Mouse (Mus musculus): Measurements from ENCODE around the gene Psen2. TPM values are rescaled to one million over a fixed set of nuclear protein-coding genes. Genes with fewer than 3 reads are reported as not detected.
A peak's percentile ranks its signal among the peaks of the same experiment; 100 is the strongest.

Gene Psen2
- polyA plus RNA-seq, 1 experiment, result 0.46 TPM

DNA sequence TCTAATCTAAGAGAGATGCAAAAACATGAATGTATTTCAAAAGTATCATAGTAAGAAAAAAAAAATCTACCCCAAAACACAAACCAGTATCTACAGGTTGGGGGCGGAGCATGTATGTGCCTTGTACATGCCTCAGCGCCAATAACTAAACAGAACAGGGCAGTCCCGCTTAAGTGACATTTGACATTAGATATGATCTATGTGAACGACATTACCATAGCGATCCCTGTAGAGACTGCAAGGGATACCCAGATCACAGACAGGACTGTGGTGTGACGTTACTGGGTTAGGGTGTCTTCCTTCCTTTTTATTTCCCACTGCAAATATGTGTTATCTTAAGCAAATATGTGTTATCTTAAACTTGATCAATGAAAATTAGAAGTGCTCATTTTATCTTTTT, 1.2 kb upstream of the Psen2 start:
- Histone ChIP-seq H3K4me1 (ENCODE audit: control insufficient read depth) (peaks cover 65% of the 10 kb centered on the region), H3K36me3 (ENCODE audit: control insufficient read depth) (no peaks in the 10 kb centered on the region), H3K27me3 (ENCODE audit: control insufficient read depth) (peaks cover 15% of the 10 kb centered on the region), H3K4me3 (replicated peaks) (no peak overlapping the region), H3K9me3 (ENCODE audit: control insufficient read depth, low read length) (no peaks in the 10 kb centered on the region)
- no peak for TF ChIP-seq TAL1 (IDR thresholded peaks at IDR 0.05; ENCODE audit: low read length)
- TF ChIP-seq GATA1 (IDR thresholded peaks at IDR 0.05; ENCODE audit: low read length), result no peak

DNA sequence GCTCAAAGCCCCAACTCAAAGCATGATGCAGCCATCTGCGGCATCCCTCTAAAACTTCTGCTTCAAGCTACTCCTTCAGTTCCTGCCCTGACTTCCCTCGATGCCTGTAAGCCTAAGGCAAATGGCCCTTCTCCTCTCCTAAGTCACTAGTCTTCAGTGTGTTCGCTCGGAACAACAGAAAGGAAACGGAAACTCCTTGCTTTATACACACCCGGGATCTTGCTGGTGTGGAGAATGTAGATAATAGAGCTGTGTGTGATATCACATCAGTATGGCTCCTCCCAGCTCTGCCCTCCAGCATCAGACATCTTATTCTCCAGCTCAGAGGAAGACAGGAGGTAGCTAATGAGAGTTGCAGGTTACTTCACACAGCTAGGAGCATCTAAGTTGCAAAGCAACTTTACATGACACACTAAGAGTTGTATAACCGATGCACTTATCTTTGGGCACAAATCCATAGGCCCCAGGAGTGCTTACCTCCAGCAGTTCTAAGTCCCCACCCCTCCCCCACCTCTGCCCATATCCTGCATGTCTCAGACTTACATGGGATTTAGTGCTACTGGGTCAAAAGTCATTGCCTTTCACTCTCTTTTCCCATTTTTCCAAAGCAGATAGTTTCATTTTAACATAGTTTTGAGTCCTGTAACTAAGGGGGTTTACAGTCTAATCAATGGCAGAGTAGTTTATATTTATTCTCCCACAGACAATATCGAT, 1.2 kb downstream of the Psen2 start:
- no peaks in the 10 kb centered on the region for H3K9me3 ChIP-seq (ENCODE audit: control insufficient read depth, low read length)
- H3K4me3 ChIP-seq (replicated peaks), result peak overlapping the region; percentile 57
- TF ChIP-seq GATA1 (IDR thresholded peaks at IDR 0.05; ENCODE audit: low read length) (peak; percentile 48), TAL1 (IDR thresholded peaks at IDR 0.05; ENCODE audit: low read length) (0 out of 3 replicates have a peak, but pooled peaks have one; percentile 36)
- no peaks in the 10 kb centered on the region; the same call in 1 of the 2 replicates for H3K36me3 ChIP-seq (ENCODE audit: control insufficient read depth)
- H3K4me1 ChIP-seq (ENCODE audit: control insufficient read depth), result peaks cover 78% of the 10 kb centered on the region
- peaks cover 7% of the 10 kb centered on the region for H3K27me3 ChIP-seq (ENCODE audit: control insufficient read depth)

DNA sequence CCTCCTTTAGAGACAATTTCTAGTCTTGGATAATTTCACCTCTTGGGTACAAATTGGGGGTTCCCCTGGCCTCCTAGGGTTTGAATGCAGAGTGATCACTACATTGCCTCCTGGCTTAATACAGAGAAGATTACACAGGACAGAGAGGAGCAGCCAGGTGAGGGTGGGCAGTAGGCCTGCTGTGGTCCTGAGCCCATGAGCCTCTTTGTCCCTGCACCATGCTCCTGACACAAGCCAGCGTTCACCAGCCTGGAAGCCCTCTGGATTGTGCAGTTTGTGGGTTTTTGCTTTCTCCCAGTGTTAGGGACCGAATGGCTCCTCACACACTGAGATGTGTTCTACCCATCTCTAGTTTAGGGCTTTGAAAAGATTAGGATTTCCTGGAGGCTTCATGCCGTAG, 1.8 kb downstream of the Psen2 start:
- no peaks in the 10 kb centered on the region for H3K9me3 ChIP-seq (ENCODE audit: control insufficient read depth, low read length)
- H3K4me1 ChIP-seq (ENCODE audit: control insufficient read depth), result peaks cover 84% of the 10 kb centered on the region
- H3K4me3 ChIP-seq (replicated peaks), result peak overlapping the region; percentile 57
- peaks cover 2% of the 10 kb centered on the region; the same call in 1 of the 2 replicates for H3K27me3 ChIP-seq (ENCODE audit: control insufficient read depth)
- TF ChIP-seq TAL1 (IDR thresholded peaks at IDR 0.05; ENCODE audit: low read length) (no peak), GATA1 (IDR thresholded peaks at IDR 0.05; ENCODE audit: low read length) (no peak)
- H3K36me3 ChIP-seq (ENCODE audit: control insufficient read depth), result no peaks in the 10 kb centered on the region; the same call in 1 of the 2 replicates

DNA sequence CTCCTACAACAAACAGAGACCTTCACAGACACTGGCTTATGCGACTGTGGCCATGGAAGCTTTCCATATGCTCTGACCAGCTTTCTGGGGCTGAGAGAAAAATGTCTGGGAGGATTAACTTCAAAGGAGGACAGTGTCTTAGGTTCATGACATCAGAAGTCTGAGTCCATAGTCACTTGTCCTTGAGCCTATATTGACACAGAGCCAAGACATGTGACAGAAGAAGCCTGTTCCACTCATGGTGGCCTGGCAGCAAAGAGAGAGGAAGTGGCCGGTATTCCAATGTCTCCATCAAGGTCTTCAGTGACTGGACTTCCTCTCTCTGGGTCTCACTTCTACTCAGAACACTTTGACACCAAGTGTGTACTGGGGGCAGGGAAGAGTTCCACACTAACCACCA, 2.4 kb downstream of the Psen2 start:
- peaks cover 89% of the 10 kb centered on the region for H3K4me1 ChIP-seq (ENCODE audit: control insufficient read depth)
- H3K27me3 ChIP-seq (ENCODE audit: control insufficient read depth), result no peaks in the 10 kb centered on the region; the same call in 1 of the 2 replicates
- no peaks in the 10 kb centered on the region for H3K9me3 ChIP-seq (ENCODE audit: control insufficient read depth, low read length)
- no peaks in the 10 kb centered on the region; the same call in 1 of the 2 replicates for H3K36me3 ChIP-seq (ENCODE audit: control insufficient read depth)
- TF ChIP-seq TAL1 (IDR thresholded peaks at IDR 0.05; ENCODE audit: low read length), result no peak
- no peak for TF ChIP-seq GATA1 (IDR thresholded peaks at IDR 0.05; ENCODE audit: low read length)
- no peak overlapping the region for H3K4me3 ChIP-seq (replicated peaks)

DNA sequence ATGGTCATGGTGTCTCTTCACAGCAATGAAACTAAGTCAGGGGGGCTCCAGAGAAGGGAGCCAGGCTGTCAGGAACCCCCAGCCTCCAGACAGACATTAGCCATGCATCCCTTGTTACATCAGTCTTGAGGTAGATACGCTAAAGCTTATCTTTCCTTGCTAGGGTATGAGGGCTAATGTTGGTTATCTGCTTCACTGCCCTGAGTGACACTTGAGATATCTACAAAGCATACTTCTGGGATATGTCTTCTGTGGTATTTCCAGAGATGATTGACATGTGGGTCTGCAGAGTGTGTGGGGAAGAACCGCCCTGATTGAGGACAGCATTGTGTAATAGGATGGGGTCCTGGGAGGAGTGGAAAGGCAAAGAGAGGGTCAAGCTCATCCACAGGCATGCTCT, 3.5 kb downstream of the Psen2 start:
- Histone ChIP-seq H3K4me1 (ENCODE audit: control insufficient read depth) (peaks cover 91% of the 10 kb centered on the region), H3K27me3 (ENCODE audit: control insufficient read depth) (no peaks in the 10 kb centered on the region), H3K4me3 (replicated peaks) (no peak overlapping the region), H3K36me3 (ENCODE audit: control insufficient read depth) (no peaks in the 10 kb centered on the region; the same call in 1 of the 2 replicates), H3K9me3 (ENCODE audit: control insufficient read depth, low read length) (no peaks in the 10 kb centered on the region)
- TF ChIP-seq TAL1 (IDR thresholded peaks at IDR 0.05; ENCODE audit: low read length) (no peak), GATA1 (IDR thresholded peaks at IDR 0.05; ENCODE audit: low read length) (no peak)

DNA sequence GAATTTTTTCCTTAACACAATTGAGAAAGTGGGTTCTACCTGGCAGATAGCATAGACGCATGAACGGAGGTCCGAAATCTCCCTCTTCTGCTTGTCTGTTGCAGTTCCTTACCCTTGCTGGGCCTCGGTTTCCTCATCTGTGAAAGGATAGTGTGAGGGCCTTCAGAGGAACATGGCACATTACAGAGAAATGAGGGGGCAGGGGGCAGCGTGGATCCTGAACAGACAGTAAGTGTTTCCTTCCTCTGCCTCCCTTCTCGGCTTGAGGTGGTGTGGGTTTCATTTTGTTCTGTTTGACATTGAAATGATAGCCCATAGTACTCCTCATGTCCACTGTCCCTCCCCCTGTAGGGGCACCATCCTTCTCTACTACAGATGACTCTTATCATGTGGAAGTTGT, 5.8 kb downstream of the Psen2 start:
- Histone ChIP-seq H3K4me1 (ENCODE audit: control insufficient read depth) (peaks cover 89% of the 10 kb centered on the region), H3K4me3 (replicated peaks) (no peak overlapping the region), H3K36me3 (ENCODE audit: control insufficient read depth) (no peaks in the 10 kb centered on the region; the same call in 1 of the 2 replicates), H3K27me3 (ENCODE audit: control insufficient read depth) (no peaks in the 10 kb centered on the region), H3K9me3 (ENCODE audit: control insufficient read depth, low read length) (no peaks in the 10 kb centered on the region)
- TF ChIP-seq GATA1 (IDR thresholded peaks at IDR 0.05; ENCODE audit: low read length) (no peak), TAL1 (IDR thresholded peaks at IDR 0.05; ENCODE audit: low read length) (no peak)

DNA sequence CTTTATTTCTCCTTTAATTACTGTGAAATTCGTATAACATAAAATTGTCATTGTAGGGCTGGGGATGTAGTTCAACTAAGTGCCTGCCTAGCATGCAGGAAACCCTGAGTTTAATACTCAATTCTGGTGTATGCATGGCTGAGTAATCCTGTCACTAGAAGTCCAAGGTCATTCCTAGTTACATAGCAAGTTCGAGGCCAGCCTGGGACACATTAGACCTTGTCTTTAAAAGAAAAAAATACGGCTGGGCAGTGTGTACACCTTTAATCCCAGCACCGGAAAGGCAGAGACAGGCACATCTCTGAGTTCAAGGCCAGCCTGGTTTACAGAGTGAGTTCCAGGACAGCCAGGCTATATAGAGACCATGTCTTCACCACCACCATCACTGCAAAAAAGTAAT, 6.4 kb downstream of the Psen2 start:
- peak overlapping the region; percentile 71 for H3K4me3 ChIP-seq (replicated peaks)
- no peak for TF ChIP-seq GATA1 (IDR thresholded peaks at IDR 0.05; ENCODE audit: low read length)
- TF ChIP-seq TAL1 (IDR thresholded peaks at IDR 0.05; ENCODE audit: low read length), result no peak
- H3K27me3 ChIP-seq (ENCODE audit: control insufficient read depth), result no peaks in the 10 kb centered on the region
- no peaks in the 10 kb centered on the region; the same call in 1 of the 2 replicates for H3K36me3 ChIP-seq (ENCODE audit: control insufficient read depth)
- no peaks in the 10 kb centered on the region for H3K9me3 ChIP-seq (ENCODE audit: control insufficient read depth, low read length)
- peaks cover 89% of the 10 kb centered on the region for H3K4me1 ChIP-seq (ENCODE audit: control insufficient read depth)

DNA sequence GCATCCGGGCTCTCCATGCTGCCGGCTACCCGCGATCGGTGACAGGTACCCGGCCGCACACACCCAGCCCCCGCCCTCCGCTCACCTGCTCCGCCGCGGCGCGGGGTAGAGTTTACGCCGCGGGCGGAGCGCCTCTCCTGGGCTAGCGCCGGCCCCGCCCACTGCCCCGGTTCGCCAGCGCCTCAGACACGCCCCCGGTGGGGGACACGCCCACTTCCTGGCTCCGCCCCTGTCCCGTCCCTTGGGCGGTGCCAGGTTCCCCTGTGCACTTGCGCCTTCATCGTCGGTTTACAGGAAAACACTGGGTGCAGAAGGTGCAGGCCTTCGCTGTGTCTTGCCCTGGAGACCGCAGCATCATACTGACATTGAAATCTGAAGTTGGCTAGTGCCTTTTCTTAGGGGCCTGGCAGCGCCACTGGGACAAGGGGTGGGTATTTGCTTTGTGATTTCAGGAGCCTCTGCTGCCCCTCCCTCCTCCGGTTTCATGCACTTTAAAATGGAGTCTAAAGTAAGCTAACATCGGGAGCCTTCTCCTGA, 7.0 kb downstream of the Psen2 start:
- Histone ChIP-seq H3K4me3 (replicated peaks) (peak overlapping the region; percentile 71), H3K27me3 (ENCODE audit: control insufficient read depth) (no peaks in the 10 kb centered on the region), H3K4me1 (ENCODE audit: control insufficient read depth) (peaks cover 89% of the 10 kb centered on the region), H3K36me3 (ENCODE audit: control insufficient read depth) (no peaks in the 10 kb centered on the region; the same call in 1 of the 2 replicates), H3K9me3 (ENCODE audit: control insufficient read depth, low read length) (no peaks in the 10 kb centered on the region)
- TF ChIP-seq TAL1 (IDR thresholded peaks at IDR 0.05; ENCODE audit: low read length) (no peak), GATA1 (IDR thresholded peaks at IDR 0.05; ENCODE audit: low read length) (no peak)

DNA sequence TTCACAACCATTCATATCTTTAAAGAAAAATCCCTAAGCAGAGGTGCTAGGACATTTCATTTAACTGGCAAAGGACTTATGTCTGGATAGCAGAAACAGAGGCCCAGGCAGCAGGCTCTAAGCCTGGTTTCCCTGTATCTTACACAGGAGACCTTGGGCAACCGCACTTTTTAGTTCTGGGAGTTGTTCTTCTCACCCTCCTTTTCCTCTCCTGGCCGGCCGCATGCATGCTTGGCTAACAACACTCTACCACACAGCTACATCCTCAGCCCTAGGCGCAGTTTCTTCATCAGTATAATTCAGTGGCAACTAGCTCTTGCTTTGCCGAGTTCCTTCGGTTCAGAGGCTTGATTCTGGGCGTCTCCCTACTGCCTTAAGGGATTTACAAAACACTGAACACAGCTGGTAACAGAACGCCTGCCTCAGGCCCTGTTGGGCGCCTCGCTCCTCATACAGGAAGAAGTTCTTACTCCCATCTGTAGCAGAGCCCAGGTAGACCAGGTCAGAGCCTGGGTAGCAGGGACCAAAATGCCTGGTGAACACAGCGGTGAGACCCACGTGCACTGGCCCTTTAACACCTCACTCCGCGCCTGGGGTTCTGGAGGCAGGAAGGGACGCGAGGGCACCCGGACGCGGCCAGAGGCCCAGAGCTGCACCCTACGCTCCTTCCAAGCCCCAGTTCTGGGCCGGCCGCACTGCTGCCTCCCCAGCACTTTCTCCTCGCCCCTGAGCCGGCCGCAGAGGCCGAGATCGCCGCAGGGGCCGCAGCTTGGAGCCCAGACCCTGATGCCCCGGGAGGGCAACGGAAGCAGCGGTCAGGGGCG, 7.7 kb downstream of the Psen2 start:
- Histone ChIP-seq H3K4me3 (replicated peaks) (peak overlapping the region; percentile 71), H3K27me3 (ENCODE audit: control insufficient read depth) (no peaks in the 10 kb centered on the region), H3K36me3 (ENCODE audit: control insufficient read depth) (no peaks in the 10 kb centered on the region; the same call in 1 of the 2 replicates), H3K9me3 (ENCODE audit: control insufficient read depth, low read length) (no peaks in the 10 kb centered on the region), H3K4me1 (ENCODE audit: control insufficient read depth) (peaks cover 89% of the 10 kb centered on the region)
- TF ChIP-seq GATA1 (IDR thresholded peaks at IDR 0.05; ENCODE audit: low read length) (no peak), TAL1 (IDR thresholded peaks at IDR 0.05; ENCODE audit: low read length) (no peak)

Measured in erythroblast, embryonic 14.5 days (primary cell).